Mouse (Mus musculus) gastrocnemius, postnatal 4 days (tissue): ENCODE data around the gene Gphb5. TPM values are rescaled to one million over a fixed set of nuclear protein-coding genes. Genes with fewer than 3 reads are reported as not detected.
"Not testable (repeated sequence)": the region's sequence is repeated elsewhere in the genome, so short reads cannot be mapped to it uniquely, and the experiment has no call there.

Source experiments
- DNase-seq, 2 experiments: peaks; one replicate each; pipeline ENCODE4 v3.0.0; 2021 to 2022; ENCODE audit warnings: low spot score in 2 of 2, mixed read lengths in 2 of 2
- long read RNA-seq, 2 experiments: library from polyadenylated mRNA; stranded (forward); transcript quantifications; one replicate each; pipeline ENCODE4 v2.0.0; 2021
- total RNA-seq, 2 experiments: library from RNA; stranded (reverse); gene quantifications; 2 replicates each; pipeline ENCODE4 v1.2.3; 2021

Gene Gphb5
- not detected for total RNA-seq
- long read RNA-seq, experiment 1 = 0 reads
- long read RNA-seq, experiment 2 = 0 reads

GRCm38 (mm10) chr12:75416681-75417080 is at the start of gene Gphb5:
Gene Gphb5, minus strand, starts transcription at chr12:75416781.
- no peak for DNase-seq

DNA sequence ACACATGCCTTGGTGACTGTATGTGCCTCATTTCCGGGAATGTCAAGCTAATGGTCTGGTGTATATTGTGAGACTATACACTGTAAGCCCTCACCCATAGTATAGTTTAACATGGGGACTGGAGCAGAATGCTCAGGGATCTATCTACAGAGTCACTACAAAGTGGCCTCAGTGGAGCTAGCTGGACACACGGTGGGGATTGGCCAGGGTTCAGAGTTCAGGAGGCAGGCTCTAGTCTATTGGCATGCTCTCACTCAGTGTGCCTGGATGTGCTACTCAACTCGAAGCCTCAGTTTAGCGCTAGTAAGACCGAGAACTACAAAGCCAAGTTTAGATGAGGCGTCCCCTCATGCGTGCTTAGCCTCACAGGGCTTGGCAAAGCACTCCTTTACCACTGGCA is 49.6 kb upstream of the Gphb5 start:
- DNase-seq = no peak

- peak in 1 of 2 experiments; percentile 22 for DNase-seq
These were observed 47.6 kb upstream of the Gphb5 start for GRCm38 (mm10) chr12:75464016-75464769.

- DNase-seq = no peak
These were observed 44.0 kb upstream of the Gphb5 start for GRCm38 (mm10) chr12:75460561-75460960.

DNA sequence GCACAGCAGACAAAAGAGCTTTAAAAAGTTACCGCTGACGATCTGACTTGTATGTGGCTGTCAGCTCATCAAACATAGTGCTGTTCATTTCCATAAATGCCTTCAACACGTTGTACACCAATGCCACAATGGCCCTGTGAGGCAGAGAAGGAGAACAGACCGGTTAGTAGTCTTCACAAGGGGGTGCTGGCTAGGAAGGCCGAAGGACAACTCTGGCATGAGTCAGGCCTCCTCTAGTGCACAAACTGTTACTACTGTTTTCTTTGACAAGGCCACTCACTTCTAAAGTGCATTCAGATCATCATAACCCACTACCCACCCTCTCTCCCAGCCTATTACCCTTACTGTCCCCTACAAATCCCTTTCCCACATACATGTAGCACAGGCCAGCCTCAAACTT is 43.1 kb upstream of the Gphb5 start:
- no peak for DNase-seq

- no peak for DNase-seq
These were observed 36.9 kb upstream of the Gphb5 start for GRCm38 (mm10) chr12:75453441-75453840.

DNA sequence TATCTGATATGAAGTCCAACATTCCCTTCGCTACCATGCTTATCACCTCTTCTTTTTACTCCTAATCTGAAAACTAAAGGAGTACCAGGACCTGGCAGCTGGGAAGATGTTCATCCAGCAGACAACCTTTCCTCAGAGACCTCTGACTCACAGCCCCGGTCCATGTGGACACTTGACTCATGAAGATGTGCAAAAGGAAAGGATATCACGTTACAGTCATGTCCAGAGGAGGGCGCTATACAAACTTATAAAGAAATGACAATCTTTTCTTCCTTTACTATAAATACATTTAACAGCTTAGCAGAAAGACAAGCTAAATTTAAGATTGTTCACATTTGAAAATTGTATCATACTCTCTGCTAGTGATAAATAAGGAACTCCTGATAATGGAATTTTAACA is 36.4 kb upstream of the Gphb5 start:
- DNase-seq = no peak

GRCm38 (mm10) chr12:75450592-75450991 is 34.0 kb upstream of the Gphb5 start:
- DNase-seq = no peak

GRCm38 (mm10) chr12:75450011-75450410 is 33.4 kb upstream of the Gphb5 start:
- no peak for DNase-seq

DNA sequence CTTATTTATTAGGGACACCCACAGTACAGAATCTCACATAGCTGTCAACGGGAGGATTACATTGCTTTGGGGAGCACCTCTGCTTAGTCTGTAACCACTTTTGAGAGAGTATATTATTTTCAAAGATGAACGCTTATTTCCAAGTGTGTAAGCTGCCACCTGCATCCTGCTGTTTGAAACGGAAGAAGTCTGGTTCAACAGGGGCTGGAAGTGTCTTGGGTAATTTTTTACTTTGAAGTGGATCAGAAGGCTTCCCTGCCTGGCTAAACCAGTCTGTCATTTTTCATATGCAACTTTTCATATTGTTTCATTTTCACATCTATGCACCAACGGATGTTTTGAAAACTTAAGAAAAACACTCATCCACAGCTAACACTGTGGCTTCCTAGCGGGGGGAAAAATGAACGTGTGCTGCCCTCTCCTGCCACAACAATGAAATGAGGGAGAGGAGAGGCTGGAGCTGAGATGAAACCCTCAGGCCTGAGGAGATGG is 32.9 kb upstream of the Gphb5 start:
- DNase-seq = no peak

- DNase-seq = peak; percentile 25 to 33
These were observed 32.3 kb upstream of the Gphb5 start for GRCm38 (mm10) chr12:75448921-75449320.

- DNase-seq = no peak
These were observed 29.7 kb upstream of the Gphb5 start for GRCm38 (mm10) chr12:75446245-75446644.

GRCm38 (mm10) chr12:75432400-75432799 is 15.8 kb upstream of the Gphb5 start:
- DNase-seq = not testable (repeated sequence)

DNA sequence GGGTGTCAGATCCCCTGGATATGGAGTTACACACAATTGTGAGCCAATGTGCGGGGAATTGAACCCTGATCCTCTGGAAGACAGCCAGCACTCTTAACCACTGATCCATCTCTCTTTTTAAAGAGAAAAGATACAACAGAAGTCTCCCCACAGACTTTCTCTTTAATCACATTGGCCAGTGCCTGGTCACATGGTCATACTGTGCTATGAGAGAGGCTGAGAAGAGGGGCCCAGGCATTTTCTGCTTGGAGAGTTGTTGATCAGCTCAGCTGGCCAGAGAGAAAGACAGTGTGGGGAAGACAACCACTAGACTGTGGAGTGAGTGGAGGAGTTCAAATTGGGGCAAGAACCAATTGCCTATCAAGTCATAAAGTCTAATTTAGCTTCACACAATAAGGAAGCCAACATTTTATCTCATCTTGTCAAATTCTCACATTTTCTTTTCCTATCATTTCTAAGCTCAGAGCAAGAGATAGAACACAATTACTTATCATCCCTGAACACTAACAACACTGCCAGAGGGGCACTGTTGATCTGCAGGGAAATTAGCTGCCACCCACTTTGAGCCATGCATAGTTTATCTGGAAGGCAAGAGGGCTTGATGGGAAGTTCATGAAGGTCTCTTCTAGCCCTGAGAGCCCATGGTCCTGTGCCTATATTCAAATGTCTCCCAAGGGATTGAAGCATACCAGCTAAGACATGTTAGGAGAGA is 13.3 kb upstream of the Gphb5 start:
- DNase-seq = no peak

GRCm38 (mm10) chr12:75428719-75429118 is 12.1 kb upstream of the Gphb5 start:
- no peak for DNase-seq

- DNase-seq = no peak
These were observed 9.3 kb upstream of the Gphb5 start for GRCm38 (mm10) chr12:75425882-75426281.

DNA sequence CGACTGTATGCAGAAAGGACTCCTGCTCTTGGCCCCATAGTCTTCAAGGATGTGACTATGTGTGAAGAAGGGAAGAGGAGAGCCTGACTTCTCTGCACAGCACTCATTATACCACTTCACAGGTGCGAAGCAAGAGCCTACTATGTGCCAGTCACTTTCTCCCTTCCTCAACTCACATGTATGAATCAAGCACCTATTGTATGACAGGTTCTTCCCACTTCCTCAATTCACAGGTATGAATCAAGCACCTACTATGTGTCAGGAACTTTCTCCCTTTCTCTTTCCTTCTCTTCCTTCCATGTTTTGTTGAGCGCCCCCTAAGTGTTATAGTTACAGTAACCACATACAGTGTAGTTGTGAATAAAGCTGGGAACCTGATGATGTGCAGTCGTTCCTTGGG is 8.2 kb upstream of the Gphb5 start:
- no peak for DNase-seq

DNA sequence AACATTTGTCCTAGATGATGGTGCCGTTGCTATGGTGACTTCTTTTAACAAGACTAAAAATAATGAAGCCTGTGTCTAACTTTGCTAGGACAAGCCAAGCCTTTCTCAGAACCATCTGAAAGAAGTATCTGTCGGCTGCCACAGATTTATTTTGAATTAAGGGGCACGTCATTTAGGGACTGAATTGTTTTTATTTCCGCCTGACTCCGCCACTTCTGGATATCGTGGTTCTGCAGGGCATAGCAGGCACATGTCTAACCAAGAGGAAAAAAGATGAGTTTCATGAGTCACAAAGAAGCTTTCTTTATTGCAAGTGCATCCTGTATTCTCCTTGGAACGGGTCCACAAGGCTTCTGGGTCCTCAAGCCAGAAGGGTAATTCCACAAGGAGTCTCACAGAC is 7.8 kb upstream of the Gphb5 start:
- DNase-seq = no peak

DNA sequence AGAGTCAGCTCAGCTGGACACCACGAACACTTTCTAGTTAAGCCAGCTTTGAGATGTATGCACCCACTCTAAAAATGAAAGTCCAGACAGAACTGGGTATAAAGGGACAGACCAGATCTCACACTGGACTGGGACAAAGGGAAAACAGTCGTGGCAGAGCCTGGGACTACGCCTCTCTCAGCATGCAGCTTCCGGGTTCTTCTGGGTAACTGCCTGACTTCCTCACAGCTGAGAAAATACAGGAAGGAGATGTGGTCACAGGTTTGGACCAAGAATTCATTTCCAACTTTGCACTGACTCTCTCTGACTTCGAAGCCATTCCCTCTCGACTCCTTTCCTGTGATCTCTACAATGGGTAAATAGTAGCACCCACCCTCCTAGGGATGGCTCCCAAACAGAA is 1.6 kb downstream of the Gphb5 start:
- DNase-seq = no peak

- DNase-seq = no peak
These were observed 3.6 kb downstream of the Gphb5 start for GRCm38 (mm10) chr12:75412964-75413363.

DNA sequence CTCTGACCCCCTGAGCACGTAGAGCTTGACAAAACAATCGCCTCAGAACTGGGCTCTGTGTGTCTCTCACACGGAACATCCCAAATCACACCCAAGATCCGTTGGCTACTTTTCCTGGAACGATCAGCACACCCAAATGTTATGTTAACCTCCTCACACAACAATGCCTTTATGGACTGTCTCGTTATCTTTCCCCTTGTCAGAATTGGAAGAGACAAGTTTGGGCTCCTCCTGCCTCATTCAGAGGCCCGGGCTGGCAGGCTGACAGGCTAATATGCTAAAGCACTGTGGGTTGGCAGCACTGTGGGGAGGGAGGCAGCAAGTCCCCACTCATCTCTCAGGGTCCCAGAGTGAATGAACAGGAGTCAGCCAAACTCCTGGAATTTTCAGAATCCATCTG is 19.5 kb downstream of the Gphb5 start:
- DNase-seq = peak in 1 of 2 experiments; percentile 39

DNA sequence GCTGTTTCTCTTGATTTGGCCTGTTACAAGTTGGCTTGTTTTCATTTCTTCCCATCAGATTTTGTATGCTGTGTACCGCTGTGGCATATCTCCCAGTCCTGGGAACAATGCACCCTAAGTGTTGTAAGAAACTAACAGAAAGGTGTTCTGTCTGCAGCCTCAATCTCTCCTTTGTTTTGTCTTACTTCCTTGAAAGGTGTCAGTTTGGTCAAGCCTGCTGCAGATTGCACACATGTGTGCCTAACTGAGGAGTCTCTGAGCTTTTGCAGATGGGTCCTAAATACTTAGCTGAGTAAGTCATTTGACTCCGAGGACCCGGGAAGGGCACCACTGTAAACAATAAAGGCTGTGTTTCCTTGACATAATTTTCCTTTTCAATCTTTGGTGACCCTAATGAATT is 20.0 kb downstream of the Gphb5 start:
- no peak for DNase-seq
